Mouse (Mus musculus): ENCODE data around the gene H6pd. TPM values are rescaled to one million over a fixed set of nuclear protein-coding genes. Genes with fewer than 3 reads are reported as not detected.

The H6pd gene
- polyA plus RNA-seq, 1 experiment from 2014 or later: 3.1 TPM

GRCm38 (mm10) chr4:150030449-150031233 is 21.8 kb upstream of the H6pd start:
- peak; percentile 64 for ATAC-seq
- H3K27ac ChIP-seq (ENCODE audit: low read length): no peak overlapping the region
- no peaks in the 10 kb centered on the region for H3K9me3 ChIP-seq (replicated peaks; ENCODE audit: control insufficient read depth, low read length, poor library complexity, severe bottlenecking)
- H3K36me3 ChIP-seq (ENCODE audit: control insufficient read depth, insufficient read depth, low read length): no peaks in the 10 kb centered on the region
- WGBS: under 1% methylated on average over 28 of the region's 28 CpGs
- peak overlapping the region; percentile 46 for H3K4me3 ChIP-seq (ENCODE audit: low read depth, low read length)
- peaks cover 59% of the 10 kb centered on the region for H3K27me3 ChIP-seq (ENCODE audit: control insufficient read depth, insufficient read depth, low read depth, low read length)
- H3K4me2 ChIP-seq (ENCODE audit: low read length): peak overlapping the region; percentile 92
- H3K9ac ChIP-seq (ENCODE audit: low read depth, low read length): peak overlapping the region; percentile 58
- peaks cover 28% of the 10 kb centered on the region for H3K4me1 ChIP-seq (ENCODE audit: control insufficient read depth, insufficient read depth, low read length)

- H3K27me3 ChIP-seq (ENCODE audit: control insufficient read depth, insufficient read depth, low read depth, low read length): peaks cover 55% of the 10 kb centered on the region
- peak overlapping the region; percentile 92 for H3K4me2 ChIP-seq (ENCODE audit: low read length)
- H3K4me3 ChIP-seq (ENCODE audit: low read depth, low read length): peak overlapping the region; percentile 46
- H3K4me1 ChIP-seq (ENCODE audit: control insufficient read depth, insufficient read depth, low read length): peaks cover 28% of the 10 kb centered on the region
- no peak overlapping the region for H3K9ac ChIP-seq (ENCODE audit: low read depth, low read length)
- no peak overlapping the region for H3K27ac ChIP-seq (ENCODE audit: low read length)
- ATAC-seq: no peak
- H3K36me3 ChIP-seq (ENCODE audit: control insufficient read depth, insufficient read depth, low read length): no peaks in the 10 kb centered on the region
- 3% methylated on average over 11 of the region's 11 CpGs for WGBS
- no peaks in the 10 kb centered on the region for H3K9me3 ChIP-seq (replicated peaks; ENCODE audit: control insufficient read depth, low read length, poor library complexity, severe bottlenecking)
Observed at GRCm38 (mm10) chr4:150029885-150030284, 21.1 kb upstream of the H6pd start.

GRCm38 (mm10) chr4:150023518-150023917 is 14.7 kb upstream of the H6pd start:
- Histone ChIP-seq H3K27me3 (ENCODE audit: control insufficient read depth, insufficient read depth, low read depth, low read length) (peaks cover 9% of the 10 kb centered on the region), H3K9ac (ENCODE audit: low read depth, low read length) (no peak overlapping the region), H3K27ac (ENCODE audit: low read length) (no peak overlapping the region), H3K4me3 (ENCODE audit: low read depth, low read length) (no peak overlapping the region), H3K36me3 (ENCODE audit: control insufficient read depth, insufficient read depth, low read length) (no peaks in the 10 kb centered on the region), H3K9me3 (replicated peaks; ENCODE audit: control insufficient read depth, low read length, poor library complexity, severe bottlenecking) (no peaks in the 10 kb centered on the region), H3K4me1 (ENCODE audit: control insufficient read depth, insufficient read depth, low read length) (0 out of 2 replicates have a peak, but pooled peaks cover under 1% of the 10 kb centered on the region), H3K4me2 (ENCODE audit: low read length) (no peak overlapping the region)
- 73% methylated on average over 7 of the region's 7 CpGs for WGBS
- ATAC-seq: no peak

DNA sequence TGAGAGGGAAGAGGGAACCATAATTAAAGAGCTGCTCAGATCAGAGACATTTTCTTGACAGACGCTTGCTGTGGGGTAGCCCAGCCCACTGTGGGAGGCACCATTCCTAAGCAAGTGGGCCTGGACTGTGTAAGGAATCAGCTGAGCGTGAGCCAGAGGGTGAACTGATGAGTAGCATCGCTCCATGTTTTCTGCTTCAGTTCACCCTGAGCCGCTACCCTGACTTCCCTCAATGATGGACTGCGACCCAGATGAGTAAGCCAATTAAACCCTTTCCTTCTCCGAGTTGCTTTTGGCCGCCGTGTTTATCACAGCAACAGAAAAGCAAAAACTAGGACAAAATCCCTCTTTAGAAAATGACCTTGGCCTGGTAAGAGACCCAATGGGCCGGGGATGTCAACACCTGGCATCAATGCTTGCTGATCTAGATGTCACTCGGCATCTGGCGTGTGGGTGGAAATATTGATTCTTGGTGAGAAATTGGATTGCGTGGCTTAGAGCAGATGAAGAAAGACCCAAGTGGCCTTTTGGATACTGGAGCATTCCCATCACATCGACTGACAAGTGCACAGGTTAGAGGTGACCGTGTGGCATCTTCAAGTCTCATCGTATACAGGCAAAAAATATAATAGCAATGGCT is 11.0 kb upstream of the H6pd start:
- no peak overlapping the region for H3K27ac ChIP-seq (ENCODE audit: low read length)
- no peaks in the 10 kb centered on the region for H3K4me1 ChIP-seq (ENCODE audit: control insufficient read depth, insufficient read depth, low read length)
- H3K4me3 ChIP-seq (ENCODE audit: low read depth, low read length): no peak overlapping the region
- no peaks in the 10 kb centered on the region for H3K36me3 ChIP-seq (ENCODE audit: control insufficient read depth, insufficient read depth, low read length)
- H3K9me3 ChIP-seq (replicated peaks; ENCODE audit: control insufficient read depth, low read length, poor library complexity, severe bottlenecking): no peaks in the 10 kb centered on the region
- H3K9ac ChIP-seq (ENCODE audit: low read depth, low read length): no peak overlapping the region
- no peaks in the 10 kb centered on the region for H3K27me3 ChIP-seq (ENCODE audit: control insufficient read depth, insufficient read depth, low read depth, low read length)
- no peak for ATAC-seq
- H3K4me2 ChIP-seq (ENCODE audit: low read length): no peak overlapping the region
- 85% methylated on average over 15 of the region's 15 CpGs for WGBS

DNA sequence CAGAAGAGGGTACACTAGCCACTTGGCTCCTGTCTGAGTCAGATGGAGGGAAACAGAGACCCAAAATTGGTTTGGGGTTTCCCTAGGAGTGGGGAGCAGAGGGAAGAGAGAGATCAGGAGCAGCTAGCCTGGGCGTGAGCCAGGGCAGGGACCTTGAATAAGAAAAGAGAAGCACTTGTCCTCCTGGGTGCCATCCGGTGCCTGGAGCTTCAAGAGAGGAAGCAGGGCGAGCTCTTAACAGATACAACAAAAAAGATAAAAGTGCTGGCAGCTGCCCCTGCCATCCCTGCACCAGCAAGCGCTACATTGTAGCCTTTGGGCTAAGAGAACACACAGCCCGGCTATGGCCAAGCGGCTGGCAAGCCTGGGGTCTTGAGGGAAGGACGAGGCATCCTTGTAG is 6.6 kb upstream of the H6pd start:
- ATAC-seq: no peak
- WGBS: 70% methylated on average over 7 of the region's 7 CpGs

DNA sequence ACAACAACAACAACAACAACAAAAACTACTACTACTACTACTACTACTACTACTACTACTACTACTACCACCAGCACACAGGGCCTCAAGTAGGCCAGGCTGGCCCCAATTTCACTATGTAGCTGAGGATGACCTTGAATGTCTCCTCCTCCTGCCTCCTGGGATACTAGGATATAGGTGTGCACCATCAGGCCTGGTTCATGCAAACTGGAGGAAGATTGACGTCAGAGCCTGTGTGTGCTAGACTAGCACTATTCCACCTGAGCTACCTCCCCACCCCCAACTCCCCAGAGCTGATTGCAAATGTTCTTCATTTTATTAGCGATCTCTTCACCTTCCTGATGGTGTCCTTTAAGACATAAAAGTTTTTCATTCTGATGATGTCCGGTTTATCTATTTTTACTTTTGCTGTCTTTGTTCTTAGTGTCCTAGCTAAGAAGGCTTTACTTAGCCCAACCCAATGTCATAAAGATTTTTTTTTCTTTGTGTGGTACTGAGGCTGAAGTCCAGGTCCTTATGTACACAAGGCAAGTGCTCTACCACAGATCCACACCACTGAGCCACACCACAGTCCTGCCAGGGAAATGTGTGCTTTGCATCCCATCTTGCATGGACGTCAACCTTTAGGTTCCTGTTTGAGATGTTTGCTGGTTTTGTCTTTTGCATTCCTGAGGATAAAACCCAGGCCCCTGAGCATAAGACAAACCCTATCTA is 5.7 kb upstream of the H6pd start:
- H3K4me3 ChIP-seq (ENCODE audit: low read depth, low read length): no peak overlapping the region
- no peak overlapping the region for H3K27ac ChIP-seq (ENCODE audit: low read length)
- H3K36me3 ChIP-seq (ENCODE audit: control insufficient read depth, insufficient read depth, low read length): no peaks in the 10 kb centered on the region
- H3K4me1 ChIP-seq (ENCODE audit: control insufficient read depth, insufficient read depth, low read length): no peaks in the 10 kb centered on the region
- H3K4me2 ChIP-seq (ENCODE audit: low read length): no peak overlapping the region
- no peak for ATAC-seq
- no peaks in the 10 kb centered on the region for H3K9me3 ChIP-seq (replicated peaks; ENCODE audit: control insufficient read depth, low read length, poor library complexity, severe bottlenecking)
- H3K9ac ChIP-seq (ENCODE audit: low read depth, low read length): no peak overlapping the region
- H3K27me3 ChIP-seq (ENCODE audit: control insufficient read depth, insufficient read depth, low read depth, low read length): no peaks in the 10 kb centered on the region
- WGBS: 88% methylated on average over 4 of the region's 4 CpGs

More for the DNA sequence above, 6.6 kb upstream of the H6pd start:
- Histone ChIP-seq H3K36me3 (ENCODE audit: control insufficient read depth, insufficient read depth, low read length) (no peaks in the 10 kb centered on the region), H3K27me3 (ENCODE audit: control insufficient read depth, insufficient read depth, low read depth, low read length) (no peaks in the 10 kb centered on the region), H3K4me3 (ENCODE audit: low read depth, low read length) (no peak overlapping the region), H3K9me3 (replicated peaks; ENCODE audit: control insufficient read depth, low read length, poor library complexity, severe bottlenecking) (no peaks in the 10 kb centered on the region), H3K27ac (ENCODE audit: low read length) (no peak overlapping the region), H3K9ac (ENCODE audit: low read depth, low read length) (no peak overlapping the region), H3K4me2 (ENCODE audit: low read length) (no peak overlapping the region), H3K4me1 (ENCODE audit: control insufficient read depth, insufficient read depth, low read length) (no peaks in the 10 kb centered on the region)

GRCm38 (mm10) chr4:150013805-150014204 is 5.0 kb upstream of the H6pd start:
- no peak for ATAC-seq
- no peak overlapping the region for H3K9ac ChIP-seq (ENCODE audit: low read depth, low read length)
- no peak overlapping the region for H3K4me2 ChIP-seq (ENCODE audit: low read length)
- 83% methylated on average over 5 of the region's 5 CpGs for WGBS
- H3K4me3 ChIP-seq (ENCODE audit: low read depth, low read length): no peak overlapping the region
- H3K27ac ChIP-seq (ENCODE audit: low read length): no peak overlapping the region
- no peaks in the 10 kb centered on the region for H3K27me3 ChIP-seq (ENCODE audit: control insufficient read depth, insufficient read depth, low read depth, low read length)
- no peaks in the 10 kb centered on the region for H3K4me1 ChIP-seq (ENCODE audit: control insufficient read depth, insufficient read depth, low read length)
- H3K36me3 ChIP-seq (ENCODE audit: control insufficient read depth, insufficient read depth, low read length): no peaks in the 10 kb centered on the region
- no peaks in the 10 kb centered on the region for H3K9me3 ChIP-seq (replicated peaks; ENCODE audit: control insufficient read depth, low read length, poor library complexity, severe bottlenecking)

GRCm38 (mm10) chr4:150013186-150013690 is 4.4 kb upstream of the H6pd start:
- no peaks in the 10 kb centered on the region for H3K36me3 ChIP-seq (ENCODE audit: control insufficient read depth, insufficient read depth, low read length)
- no peak overlapping the region for H3K4me3 ChIP-seq (ENCODE audit: low read depth, low read length)
- H3K27ac ChIP-seq (ENCODE audit: low read length): no peak overlapping the region
- no peaks in the 10 kb centered on the region for H3K27me3 ChIP-seq (ENCODE audit: control insufficient read depth, insufficient read depth, low read depth, low read length)
- ATAC-seq: no peak
- 81% methylated on average over 8 of the region's 8 CpGs for WGBS
- H3K4me2 ChIP-seq (ENCODE audit: low read length): no peak overlapping the region
- H3K9ac ChIP-seq (ENCODE audit: low read depth, low read length): no peak overlapping the region
- H3K4me1 ChIP-seq (ENCODE audit: control insufficient read depth, insufficient read depth, low read length): peaks cover under 1% of the 10 kb centered on the region; the same call in 1 of the 2 replicates
- no peaks in the 10 kb centered on the region for H3K9me3 ChIP-seq (replicated peaks; ENCODE audit: control insufficient read depth, low read length, poor library complexity, severe bottlenecking)
